Mouse (Mus musculus) CH12.LX (cell line): ENCODE data around the gene Tnfrsf14. TPM values are rescaled to one million over a fixed set of nuclear protein-coding genes. Genes with fewer than 3 reads are reported as not detected.
A peak's percentile ranks its signal among the peaks of the same experiment; 100 is the strongest.

ENCODE experiments used
- DNase-seq: peaks from one replicate; pipeline ENCODE4 v3.0.0-alpha.2; 2013; ENCODE audit errors: extremely low read depth
- H3K27ac ChIP-seq: 2 replicates; pipeline ENCODE4 v1.5.1; 2012; ENCODE audit warnings: low read depth, mild to moderate bottlenecking, control low read depth, moderate library complexity; ENCODE audit not compliant: insufficient read depth
- H3K27me3 ChIP-seq: replicated peaks from 2 replicates; pipeline ENCODE3; 2012; ENCODE audit warnings: inconsistent platforms
- H3K36me3 ChIP-seq, 2 experiments: replicated peaks in 1 of 2; 2 replicates each; pipeline versions ENCODE3 to v1.6.1; 2012; ENCODE audit warnings: inconsistent platforms in 1 of 2, low read length in 1 of 2, mild to moderate bottlenecking in 1 of 2, mixed read lengths in 1 of 2, moderate library complexity in 1 of 2; ENCODE audit not compliant: control insufficient read depth in 1 of 2, insufficient read depth in 1 of 2
- H3K4me1 ChIP-seq, 2 experiments: 2 replicates each; pipeline ENCODE4 v1.6.1; 2012; ENCODE audit warnings: inconsistent platforms in 1 of 2, moderate library complexity in 1 of 2; ENCODE audit not compliant: insufficient read depth in 2 of 2, control insufficient read depth in 1 of 2
- H3K4me2 ChIP-seq: 2 replicates; pipeline ENCODE4 v1.6.1; 2012; ENCODE audit warnings: low read depth, mild to moderate bottlenecking, control low read depth; ENCODE audit not compliant: poor library complexity, insufficient read depth, severe bottlenecking
- H3K4me3 ChIP-seq, 3 experiments: fragments of 150-350 bp in 1 of 3; sonication (generic) in 1 of 3; replicated peaks in 1 of 3; 2 replicates each; pipeline versions ENCODE3 to v1.5.1; 2011 to 2012; ENCODE audit warnings: low read depth in 2 of 3, low read length in 2 of 3, mild to moderate bottlenecking in 2 of 3, moderate library complexity in 2 of 3, control low read depth in 1 of 3, improper control_type of control experiment in 1 of 3, inconsistent platforms in 1 of 3, mixed read lengths in 1 of 3; ENCODE audit not compliant: poor library complexity in 1 of 3
- H3K79me2 ChIP-seq: replicated peaks from 2 replicates; pipeline ENCODE4 v1.6.1; 2012; ENCODE audit warnings: mild to moderate bottlenecking, moderate library complexity; ENCODE audit not compliant: control insufficient read depth, poor library complexity, insufficient read depth, severe bottlenecking; ENCODE audit errors: extremely low read depth
- H3K9ac ChIP-seq: 2 replicates; pipeline ENCODE4 v1.6.1; 2012; ENCODE audit warnings: low read depth, mild to moderate bottlenecking, control low read depth, moderate library complexity; ENCODE audit not compliant: insufficient read depth
- H3K9me3 ChIP-seq: replicated peaks from 2 replicates; pipeline ENCODE3; 2012; ENCODE audit warnings: low read length, inconsistent platforms, mixed read lengths
- BHLHE40 ChIP-seq: IDR thresholded peaks from 2 replicates; pipeline ENCODE4 v1.6.1; 2011; ENCODE audit warnings: mild to moderate bottlenecking, low read depth, low read length, improper control_type of control experiment
- CHD2 ChIP-seq: IDR thresholded peaks from 2 replicates; pipeline ENCODE4 v1.6.1; 2011; ENCODE audit warnings: low read length, improper control_type of control experiment
- CTCF ChIP-seq, 2 experiments: IDR thresholded peaks in 1 of 2; conservative IDR thresholded peaks in 1 of 2; 2 replicates each; pipeline ENCODE4 v1.5.1; 2011 to 2012; ENCODE audit warnings: low read depth in 2 of 2, low read length in 2 of 2, improper control_type of control experiment in 1 of 2, inconsistent platforms in 1 of 2, mild to moderate bottlenecking in 1 of 2, moderate library complexity in 1 of 2
- E2F4 ChIP-seq: IDR thresholded peaks from 2 replicates; pipeline ENCODE4 v1.6.1; 2011; ENCODE audit warnings: low read depth, low read length, improper control_type of control experiment; ENCODE audit not compliant: insufficient replicate concordance
- ELF1 ChIP-seq: IDR thresholded peaks from 2 replicates; pipeline ENCODE4 v1.6.1; 2014; ENCODE audit warnings: low read depth, mild to moderate bottlenecking, inconsistent platforms, low read length, improper control_type of control experiment
- EP300 ChIP-seq: IDR thresholded peaks from 2 replicates; pipeline ENCODE4 v1.6.1; 2011; ENCODE audit warnings: low read length, improper control_type of control experiment
- ETS1 ChIP-seq: conservative IDR thresholded peaks from 2 replicates; pipeline ENCODE4 v1.6.1; 2012; ENCODE audit warnings: low read depth, mild to moderate bottlenecking, inconsistent platforms, low read length, improper control_type of control experiment, moderate library complexity
- HCFC1 ChIP-seq: IDR thresholded peaks from 2 replicates; pipeline ENCODE4 v1.6.1; 2012; ENCODE audit warnings: low read depth, mild to moderate bottlenecking, inconsistent platforms, low read length, improper control_type of control experiment
- IRF4 ChIP-seq: IDR thresholded peaks from 2 replicates; pipeline ENCODE4 v1.6.1; 2014; ENCODE audit warnings: low read depth, mild to moderate bottlenecking, inconsistent platforms, low read length, improper control_type of control experiment
- JUN ChIP-seq: IDR thresholded peaks from 2 replicates; pipeline ENCODE4 v1.6.1; 2011; ENCODE audit warnings: low read depth, mild to moderate bottlenecking, low read length, improper control_type of control experiment, moderate library complexity; ENCODE audit not compliant: insufficient read depth
- MAX ChIP-seq: IDR thresholded peaks from 2 replicates; pipeline ENCODE4 v1.6.1; 2011; ENCODE audit warnings: low read length, improper control_type of control experiment
- MAZ ChIP-seq: IDR thresholded peaks from 2 replicates; pipeline ENCODE4 v1.6.1; 2012; ENCODE audit warnings: low read depth, mild to moderate bottlenecking, inconsistent platforms, low read length, improper control_type of control experiment, moderate library complexity
- MEF2A ChIP-seq: IDR thresholded peaks from 2 replicates; pipeline ENCODE4 v1.6.1; 2014; ENCODE audit warnings: low read depth, mild to moderate bottlenecking, inconsistent platforms, low read length, improper control_type of control experiment, borderline replicate concordance
- MXI1 ChIP-seq: IDR thresholded peaks from 2 replicates; pipeline ENCODE4 v1.6.1; 2011; ENCODE audit warnings: mild to moderate bottlenecking, low read depth, low read length, improper control_type of control experiment
- MYC ChIP-seq: IDR thresholded peaks from 2 replicates; pipeline ENCODE4 v1.6.1; 2011; ENCODE audit warnings: low read depth, mild to moderate bottlenecking, improper control_type of control experiment, low read length
- NELFE ChIP-seq: IDR thresholded peaks from 2 replicates; pipeline ENCODE4 v1.6.1; 2011; ENCODE audit warnings: low read depth, low read length, improper control_type of control experiment
- POLR2A ChIP-seq: IDR thresholded peaks from 2 replicates; pipeline ENCODE4 v1.6.1; 2011; ENCODE audit warnings: low read depth, mild to moderate bottlenecking, improper control_type of control experiment, low read length
- RCOR1 ChIP-seq: conservative IDR thresholded peaks from 2 replicates; pipeline ENCODE4 v1.6.1; 2012; ENCODE audit warnings: low read depth, mild to moderate bottlenecking, inconsistent platforms, low read length, improper control_type of control experiment
- SIN3A ChIP-seq: IDR thresholded peaks from 2 replicates; pipeline ENCODE4 v1.6.1; 2012; ENCODE audit warnings: low read length, improper control_type of control experiment, inconsistent platforms
- TBP ChIP-seq: conservative IDR thresholded peaks from 2 replicates; pipeline ENCODE4 v1.6.1; 2011; ENCODE audit warnings: low read depth, low read length, improper control_type of control experiment
- TCF12 ChIP-seq: IDR thresholded peaks from 2 replicates; pipeline ENCODE4 v1.6.1; 2014; ENCODE audit warnings: low read depth, mild to moderate bottlenecking, inconsistent platforms, low read length, improper control_type of control experiment
- USF1 ChIP-seq: IDR thresholded peaks from 2 replicates; pipeline ENCODE4 v1.6.1; 2014; ENCODE audit warnings: low read depth, mild to moderate bottlenecking, inconsistent platforms, low read length, improper control_type of control experiment
- ZMIZ1 ChIP-seq: IDR thresholded peaks from 2 replicates; pipeline ENCODE4 v1.6.1; 2012; ENCODE audit warnings: low read depth, mild to moderate bottlenecking, inconsistent platforms, low read length, improper control_type of control experiment
- ZNF384 ChIP-seq: IDR thresholded peaks from 2 replicates; pipeline ENCODE4 v1.6.1; 2012; ENCODE audit warnings: low read depth, low read length, improper control_type of control experiment, inconsistent platforms
- dilution Hi-C: fragments of 300-500 bp; cut with MboI; formaldehyde crosslinking; loops from 2 replicates; pipeline ENCODE4 v1.14.3; 2020; ENCODE audit warnings: low sequenced_read_pairs; ENCODE audit not compliant: extremely low pct_unique_long_range_greater_than_20kb, extremely low pct_ligation_motif_present
- in situ Hi-C: fragments of 300-500 bp; cut with MboI; formaldehyde crosslinking; loops from 3 replicates; pipeline ENCODE4 v1.14.3; 2019; ENCODE audit warnings: low sequenced_read_pairs, low pct_ligation_motif_present, low pct_unique_long_range_greater_than_20kb, mixed read lengths
- polyA plus RNA-seq: library from polyadenylated mRNA; unstranded; fragments of >175 nt; gene quantifications from 2 replicates; pipeline ENCODE4 v1.2.1, GENCODE M21; 2012; ENCODE audit warnings: low read depth; ENCODE audit not compliant: insufficient read length
- total RNA-seq, 2 experiments: library from RNA; depleted of rRNA; stranded (reverse); fragments of 300-350 nt in 1 of 2; fragments of >200 nt in 1 of 2; gene quantifications; 2 replicates each; pipeline ENCODE4 v1.2.3; 2012 to 2014

Gene Tnfrsf14
- total and polyA plus RNA-seq, 3 experiments, result 20.0 to 109 (median 25.9) TPM

DNA sequence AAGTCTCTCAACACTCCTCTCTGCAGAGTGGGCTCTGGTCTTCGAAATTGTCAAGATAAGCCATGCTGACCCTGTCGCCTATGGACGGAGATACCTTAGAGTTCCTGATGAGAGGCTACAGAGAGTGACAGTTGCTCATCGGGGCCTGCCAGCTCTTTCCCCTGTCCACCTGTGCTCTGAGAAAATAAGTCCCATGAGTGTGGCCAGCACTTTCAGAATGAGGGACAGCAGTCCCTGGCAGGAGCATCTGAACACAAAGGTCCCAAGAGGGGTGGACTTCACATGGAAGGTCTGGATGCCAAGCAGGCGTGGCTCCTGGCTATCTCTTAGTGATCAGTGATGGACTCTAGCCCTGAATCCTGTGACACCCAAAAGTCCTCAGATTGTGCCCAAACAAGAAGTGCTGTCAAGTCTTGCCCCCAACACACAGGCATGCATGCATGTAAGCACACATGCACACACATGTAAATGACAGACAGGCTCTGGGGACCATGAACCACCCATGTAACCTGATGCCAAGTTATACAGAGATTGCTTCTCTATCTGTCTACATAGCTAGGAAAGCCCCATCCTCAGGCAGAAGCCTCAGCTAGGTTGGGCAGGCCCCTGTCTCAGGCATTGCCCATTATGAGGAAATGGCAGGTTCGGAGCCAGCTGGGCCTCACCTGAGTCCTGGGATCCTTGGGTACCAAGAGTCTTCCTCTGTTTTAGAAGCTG lies 15.1 kb upstream of the Tnfrsf14 start:
- no peaks in the 10 kb centered on the region for H3K36me3 ChIP-seq
- H3K4me2 ChIP-seq, result peak overlapping the region; percentile 47
- in situ Hi-C loops (loop anchor here (5.0 to 25.0 kb wide), 4 partner anchors 36 to 806 kb away; partner anchors contain the start of genes Trp73 and Wrap73), dilution Hi-C loops (no loop called here)
- peak overlapping the region; percentile 8 to 36 (median 18) for H3K4me3 ChIP-seq
- peak overlapping the region; percentile 95 for H3K27ac ChIP-seq
- peaks cover 7% of the 10 kb centered on the region for H3K9me3 ChIP-seq
- peak; percentile 72 for DNase-seq
- H3K4me1 ChIP-seq, result peaks cover 29 to 49% of the 10 kb centered on the region in 2 experiments
- no peak overlapping the region; the same call in 1 of the 2 replicates for H3K9ac ChIP-seq
- H3K79me2 ChIP-seq, result no peaks in the 10 kb centered on the region
- H3K27me3 ChIP-seq, result no peaks in the 10 kb centered on the region
- TF ChIP-seq CHD2, result no peak
- peak; percentile 40; the same call in 1 of the 2 replicates for TF ChIP-seq MYC
- TF ChIP-seq BHLHE40, result peak; percentile 76
- no peak for TF ChIP-seq E2F4
- peak; percentile 58; the same call in 1 of the 2 replicates for TF ChIP-seq MAZ
- no peak for TF ChIP-seq CTCF (conservative IDR thresholded peaks at IDR 0.05 in 1 of 2, IDR thresholded peaks at IDR 0.05 in 1 of 2; ENCODE audit: low read depth in 2 of 2, low read length in 2 of 2)
- peak; percentile 25; the same call in 1 of the 2 replicates for TF ChIP-seq ELF1
- no peak for TF ChIP-seq USF1
- TF ChIP-seq SIN3A, result peak; percentile 73
- TF ChIP-seq MXI1, result peak; percentile 61
- peak; percentile 37 for TF ChIP-seq ETS1
- peak; percentile 50; the same call in 1 of the 2 replicates for TF ChIP-seq MAX

- DNase-seq, result peak; percentile 86
- dilution Hi-C loops (no loop called here), in situ Hi-C loops (loop anchor here (5.0 to 25.0 kb wide), 4 partner anchors 35 to 805 kb away; partner anchors contain the start of genes Trp73 and Wrap73)
- Histone ChIP-seq H3K27ac (peak overlapping the region; percentile 95), H3K4me2 (peak overlapping the region; percentile 8), H3K4me3 (peak overlapping the region; percentile 5 to 36 (median 8)), H3K9me3 (peaks cover 7% of the 10 kb centered on the region), H3K27me3 (no peaks in the 10 kb centered on the region), H3K4me1 (peaks cover 26 to 50% of the 10 kb centered on the region in 2 experiments), H3K9ac (no peak overlapping the region; the same call in 1 of the 2 replicates), H3K79me2 (no peaks in the 10 kb centered on the region), H3K36me3 (no peaks in the 10 kb centered on the region)
- TF ChIP-seq POLR2A (no peak; the same call in none of the 2 replicates), MEF2A (peak; percentile 49; the same call in 1 of the 2 replicates), RCOR1 (0 out of 2 replicates have a peak, but pooled peaks have one; percentile 21), MYC (peak; percentile 63; the same call in 1 of the 2 replicates), EP300 (peak; percentile 64), IRF4 (no peak), NELFE (0 out of 2 replicates have a peak, but pooled peaks have one; percentile 52), JUN (no peak; the same call in none of the 2 replicates), ETS1 (peak; percentile 72), CHD2 (0 out of 2 replicates have a peak, but pooled peaks have one; percentile 23), ZMIZ1 (peak; percentile 98), CTCF (conservative IDR thresholded peaks at IDR 0.05 in 1 of 2, IDR thresholded peaks at IDR 0.05 in 1 of 2; ENCODE audit: low read depth in 2 of 2, low read length in 2 of 2) (no peak), TBP (peak; percentile 80), SIN3A (no peak), TCF12 (peak; percentile 56; the same call in 1 of the 2 replicates), BHLHE40 (peak; percentile 86), HCFC1 (no peak; the same call in none of the 2 replicates), MAX (peak; percentile 50; the same call in 1 of the 2 replicates), ZNF384 (peak; percentile 8; the same call in 1 of the 2 replicates), MXI1 (no peak)
Observed at GRCm38 (mm10) chr4:154942632-154943322, 14.4 kb upstream of the Tnfrsf14 start.
